Mouse (Mus musculus): ENCODE measurements around the gene Rbfox1. TPM values are rescaled to one million over a fixed set of nuclear protein-coding genes. Genes with fewer than 3 reads are reported as not detected.

The Rbfox1 gene
- total RNA-seq, 2 experiments from 2014 or later: 342 to 356 TPM

GRCm38 (mm10) chr16:6897734-6898133 lies 1012.6 kb downstream of the Rbfox1 start:
- DNase-seq (ENCODE audit: low spot score in 2 of 2): no peak

- no peak for DNase-seq (ENCODE audit: low spot score in 2 of 2)
These were observed 1014.9 kb downstream of the Rbfox1 start for GRCm38 (mm10) chr16:6900006-6900405.

- no peak for DNase-seq (ENCODE audit: low spot score in 2 of 2)
These were observed 1019.8 kb downstream of the Rbfox1 start for GRCm38 (mm10) chr16:6904984-6905383.

- DNase-seq (ENCODE audit: low spot score in 2 of 2): peak in 1 of 2 experiments; percentile 22
These were observed 1020.8 kb downstream of the Rbfox1 start for GRCm38 (mm10) chr16:6906001-6906400.

- DNase-seq (ENCODE audit: low spot score in 2 of 2): peak in 1 of 2 experiments; percentile 32
These were observed 1022.4 kb downstream of the Rbfox1 start for GRCm38 (mm10) chr16:6907550-6907949.

DNA sequence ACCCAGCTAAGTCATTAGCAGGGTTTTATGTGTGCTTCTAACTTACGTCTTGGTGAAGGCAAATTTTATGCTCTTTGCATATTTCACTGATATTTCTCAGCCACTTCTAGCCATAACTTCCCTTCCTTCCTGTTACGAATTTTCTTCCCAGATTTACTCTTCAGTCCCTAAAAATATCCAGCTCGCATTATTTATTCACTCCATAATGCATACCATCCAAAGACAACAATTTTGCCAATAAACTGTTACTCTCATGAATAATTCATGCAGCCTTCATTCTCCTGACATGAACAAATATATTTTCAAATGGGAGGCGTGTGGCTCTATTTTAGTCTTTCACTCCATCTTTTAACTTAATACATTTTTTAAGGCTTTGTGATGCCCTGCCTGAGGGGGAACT lies 1029.4 kb downstream of the Rbfox1 start:
- DNase-seq (ENCODE audit: low spot score in 2 of 2): no peak

GRCm38 (mm10) chr16:6918641-6919040 lies 1033.5 kb downstream of the Rbfox1 start:
- no peak for DNase-seq (ENCODE audit: low spot score in 2 of 2)

DNA sequence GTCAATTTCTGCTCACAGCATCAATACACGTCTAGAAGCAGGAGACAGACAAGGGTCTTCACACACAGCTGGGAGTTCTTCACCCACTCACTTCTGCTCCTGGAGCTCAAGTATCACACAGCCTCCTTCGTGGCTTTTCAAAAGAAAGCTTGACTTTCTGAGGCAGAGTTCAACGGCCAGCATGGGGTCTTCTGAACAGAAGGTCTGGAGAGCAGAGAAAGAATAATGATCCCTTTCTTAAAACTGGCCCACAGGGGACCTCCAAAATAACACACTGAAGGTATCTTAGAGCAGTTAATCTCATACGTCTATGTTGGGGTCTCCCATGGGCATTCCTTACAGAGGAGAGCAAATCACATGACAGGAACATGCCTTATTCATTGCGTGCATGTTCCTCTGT lies 1034.5 kb downstream of the Rbfox1 start:
- DNase-seq (ENCODE audit: low spot score in 2 of 2): no peak

- DNase-seq (ENCODE audit: low spot score in 2 of 2): no peak
These were observed 1042.5 kb downstream of the Rbfox1 start for GRCm38 (mm10) chr16:6927661-6928060.

DNA sequence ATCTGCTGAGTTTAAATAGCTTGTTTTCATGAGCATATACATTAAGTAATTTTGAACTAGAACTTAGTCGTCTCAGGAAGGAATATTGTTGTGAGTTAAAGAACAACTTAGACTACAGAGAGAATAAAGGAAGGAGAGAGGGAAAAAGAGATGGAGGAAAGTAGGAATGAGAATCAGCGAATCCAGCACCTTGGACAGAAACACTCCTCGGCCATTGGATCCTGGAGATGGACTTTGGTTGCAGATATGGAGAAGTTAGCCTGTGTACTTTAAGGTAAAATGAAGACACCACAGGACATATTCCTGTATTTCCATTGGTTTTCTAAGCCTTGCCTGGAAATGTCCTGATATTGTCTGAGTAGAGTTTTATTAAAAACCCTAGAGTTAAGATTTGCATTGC lies 1045.6 kb downstream of the Rbfox1 start:
- no peak for DNase-seq (ENCODE audit: low spot score in 2 of 2)

DNA sequence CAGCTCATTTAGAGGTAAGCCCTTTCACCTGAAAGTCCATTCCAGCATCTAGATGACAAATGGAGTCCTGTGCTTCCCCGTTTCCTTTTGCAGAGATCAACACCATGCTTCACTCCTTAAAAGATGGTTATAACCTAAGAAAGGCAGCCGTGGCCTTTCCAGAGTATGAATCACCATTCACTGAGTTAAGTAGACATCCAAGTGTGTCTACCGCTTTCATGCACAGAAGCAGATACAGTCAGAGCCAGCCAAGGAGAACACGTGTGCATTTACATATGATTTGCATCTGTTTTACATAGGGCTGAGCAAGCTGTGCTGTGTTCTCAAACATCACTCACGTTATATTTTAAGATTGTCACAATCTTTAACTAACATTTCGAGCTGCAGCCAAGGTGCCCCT lies 1061.0 kb downstream of the Rbfox1 start:
- peak in 1 of 2 experiments; percentile 36 for DNase-seq (ENCODE audit: low spot score in 2 of 2)

DNA sequence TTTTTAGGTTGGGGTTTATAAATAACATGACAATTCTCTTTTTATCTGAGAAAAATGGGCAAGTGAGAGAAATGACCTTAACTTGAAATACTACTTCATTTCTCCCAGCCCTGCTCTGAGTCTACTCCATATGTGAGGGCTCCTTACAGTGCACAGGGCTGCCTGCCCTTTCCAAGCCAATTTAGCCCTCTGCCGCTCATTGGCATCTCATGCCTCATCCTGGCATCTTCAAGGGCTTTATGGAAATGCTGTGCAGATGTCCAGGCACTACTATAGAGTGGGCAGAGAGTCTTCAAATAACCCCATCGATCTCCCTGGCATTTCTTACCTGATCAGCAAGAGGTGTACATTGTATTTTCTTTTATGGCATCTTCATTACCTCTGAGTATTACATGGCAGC lies 1064.5 kb downstream of the Rbfox1 start:
- DNase-seq (ENCODE audit: low spot score in 2 of 2): no peak

DNA sequence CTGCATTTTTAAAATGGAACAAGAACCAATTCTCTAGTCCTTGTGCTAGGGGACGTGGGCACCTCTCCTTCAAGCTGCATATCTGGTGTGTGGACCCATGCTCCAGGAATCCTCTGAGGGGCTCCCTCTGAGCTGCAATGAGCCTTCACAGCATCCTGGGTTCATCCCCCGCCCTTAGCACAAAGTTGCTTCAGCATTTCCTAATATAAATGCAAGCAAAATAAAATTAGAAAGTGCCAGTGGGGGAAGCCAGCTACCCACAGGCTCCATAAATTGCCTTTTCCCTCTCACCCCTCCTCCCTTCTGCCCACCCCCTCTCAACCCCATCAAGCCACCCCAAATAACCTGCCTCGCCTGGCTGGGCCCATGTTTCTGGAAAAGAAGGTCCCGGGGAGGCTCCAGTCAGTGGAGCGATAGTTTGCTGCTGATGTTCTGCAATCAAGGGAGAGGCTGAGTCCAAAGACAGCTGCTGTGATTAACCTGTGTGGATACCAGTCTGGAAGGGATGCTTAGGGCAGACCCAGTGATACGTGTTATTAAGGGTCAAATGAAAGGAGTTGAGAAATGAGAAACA lies 1070.0 kb downstream of the Rbfox1 start:
- no peak for DNase-seq (ENCODE audit: low spot score in 2 of 2)

GRCm38 (mm10) chr16:6961931-6962379 lies 1076.8 kb downstream of the Rbfox1 start:
- DNase-seq (ENCODE audit: low spot score in 2 of 2): peak in 1 of 2 experiments; percentile 23

- DNase-seq (ENCODE audit: low spot score in 2 of 2): no peak
These were observed 1077.4 kb downstream of the Rbfox1 start for GRCm38 (mm10) chr16:6962508-6962907.

DNA sequence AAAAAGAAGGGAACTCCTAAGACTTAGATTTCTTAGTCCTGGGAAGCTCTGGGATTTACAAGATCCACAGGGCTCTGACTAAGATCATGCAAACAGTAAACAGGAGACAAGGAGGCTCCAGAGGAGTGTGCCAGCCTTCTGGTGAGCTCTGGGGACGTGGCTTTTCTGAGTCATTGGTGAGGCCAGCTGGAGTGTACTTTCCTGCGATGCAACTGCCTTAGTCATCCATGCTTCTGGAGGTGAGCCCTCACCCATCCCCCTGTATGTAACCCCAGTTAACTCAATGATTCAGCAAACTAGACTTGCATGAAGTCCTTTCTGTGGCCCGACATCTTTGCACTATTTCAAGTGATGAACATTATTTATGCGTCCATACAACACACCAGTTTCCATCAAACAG lies 1078.4 kb downstream of the Rbfox1 start:
- peak in 1 of 2 experiments; percentile 28 for DNase-seq (ENCODE audit: low spot score in 2 of 2)

- DNase-seq (ENCODE audit: low spot score in 2 of 2): no peak
These were observed 1079.8 kb downstream of the Rbfox1 start for GRCm38 (mm10) chr16:6964720-6965583.

DNA sequence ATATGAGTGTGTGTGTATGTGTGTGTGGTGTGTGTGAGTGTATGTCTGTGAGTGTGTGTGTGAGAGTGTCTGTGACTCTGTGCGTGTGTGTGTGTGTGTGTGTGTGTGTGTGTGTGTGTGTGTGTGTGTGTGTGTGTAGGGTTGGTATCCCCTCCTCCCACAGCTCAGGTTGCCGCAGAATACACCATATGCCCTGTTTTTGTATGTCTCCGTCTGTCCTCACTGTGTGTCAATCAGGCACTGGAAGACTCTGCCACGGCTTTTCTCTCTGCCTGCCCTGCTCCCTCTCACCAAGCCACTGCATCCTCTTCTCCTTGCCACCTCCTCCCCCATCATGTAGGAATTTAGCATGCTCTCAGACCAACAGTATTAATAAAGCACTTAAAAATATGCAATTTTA lies 1084.8 kb downstream of the Rbfox1 start:
- peak in 1 of 2 experiments; percentile 36 for DNase-seq (ENCODE audit: low spot score in 2 of 2)

DNA sequence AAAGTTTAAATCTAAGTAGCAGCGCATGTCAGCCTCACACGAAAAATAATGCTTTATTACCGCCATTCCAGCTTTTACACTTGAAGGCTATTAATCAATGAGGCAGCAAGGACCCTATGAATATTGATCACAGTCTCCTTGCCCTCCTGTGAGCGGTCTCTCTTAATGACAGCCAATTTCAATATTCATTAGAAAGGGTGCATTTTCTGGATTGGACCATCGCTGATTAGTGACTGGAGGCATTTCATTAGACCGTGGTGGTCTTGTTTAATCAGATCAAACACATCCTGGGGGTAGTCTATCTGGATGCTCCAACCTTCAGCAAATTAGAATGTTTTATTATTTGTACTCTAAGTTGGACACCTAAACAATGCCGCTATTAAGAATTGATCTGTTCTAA lies 1091.2 kb downstream of the Rbfox1 start:
- no peak for DNase-seq (ENCODE audit: low spot score in 2 of 2)

GRCm38 (mm10) chr16:6983947-6984346 lies 1098.8 kb downstream of the Rbfox1 start:
- DNase-seq (ENCODE audit: low spot score in 2 of 2): no peak

GRCm38 (mm10) chr16:6986031-6986430 lies 1100.9 kb downstream of the Rbfox1 start:
- DNase-seq (ENCODE audit: low spot score in 2 of 2): peak; percentile 46 to 60

GRCm38 (mm10) chr16:6986494-6986893 lies 1101.3 kb downstream of the Rbfox1 start:
- no peak for DNase-seq (ENCODE audit: low spot score in 2 of 2)

- DNase-seq (ENCODE audit: low spot score in 2 of 2): no peak
These were observed 1107.1 kb downstream of the Rbfox1 start for GRCm38 (mm10) chr16:6992251-6992650.
